8 mouse cellular contexts compared by ENCODE assay signal in the genomic region with DNA sequence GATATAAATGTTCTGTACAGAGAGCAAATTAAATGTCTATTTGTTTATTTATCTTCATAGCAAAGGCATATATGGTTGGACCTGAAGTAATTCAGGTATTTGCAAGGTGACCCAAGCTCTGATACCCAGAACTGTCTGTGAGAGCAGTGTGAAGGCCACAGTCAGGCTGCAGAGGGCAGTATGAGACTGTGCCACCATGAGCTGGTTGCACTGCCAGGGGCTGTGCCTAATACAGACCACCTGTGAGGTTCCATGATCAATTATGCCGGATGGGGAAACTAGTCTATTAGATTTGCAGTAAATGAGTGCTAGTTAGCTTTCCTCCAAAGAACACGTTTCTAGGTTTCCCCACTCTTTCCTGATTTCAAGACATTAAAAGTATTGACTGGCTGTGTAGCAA.
DNase-seq lines count a peak whose midpoint lies in the region; ATAC-seq and TF ChIP-seq lines count a peak whose summit lies in the region.

No protein-coding gene starts in this region.

- peak; percentile 8 to 40 (median 28); a peak in 4 of 6 replicates for TF ChIP-seq CTCF in MEL (IDR thresholded peaks at IDR 0.05 in 2 of 3, conservative IDR thresholded peaks at IDR 0.05 in 1 of 3; ENCODE audit: control insufficient read depth in 1 of 3, insufficient read depth in 1 of 3, low read depth in 2 of 3, low read length in 3 of 3, poor library complexity in 1 of 3, severe bottlenecking in 1 of 3)
- peak; percentile 68 for TF ChIP-seq CTCF in lung, postnatal 0 days (IDR thresholded peaks at IDR 0.05)

- no peaks in the 10 kb centered on the region for H3K79me2 ChIP-seq in MEL (ENCODE audit: control insufficient read depth, insufficient read depth, low read length, poor library complexity)

- H3K36me3 ChIP-seq in kidney, embryonic 14.5 days (ENCODE audit: control insufficient read depth, insufficient read depth, low read length): no peaks in the 10 kb centered on the region
- no peaks in the 10 kb centered on the region for H3K36me3 ChIP-seq in MEL (ENCODE audit: control insufficient read depth in 1 of 2, insufficient read depth in 2 of 2, low read length in 2 of 2)
- no peaks in the 10 kb centered on the region for H3K36me3 ChIP-seq in embryonic facial prominence, embryonic 15.5 days
- H3K36me3 ChIP-seq in lung, postnatal 0 days (ENCODE audit: insufficient read depth, low read length): no peaks in the 10 kb centered on the region

- H3K9me3 ChIP-seq in kidney, embryonic 14.5 days (ENCODE audit: control insufficient read depth, low read length): no peaks in the 10 kb centered on the region
- no peaks in the 10 kb centered on the region for H3K9me3 ChIP-seq in MEL (replicated peaks; ENCODE audit: insufficient read depth, low read length)
- H3K9me3 ChIP-seq in embryonic facial prominence, embryonic 15.5 days (replicated peaks): no peaks in the 10 kb centered on the region
- no peaks in the 10 kb centered on the region for H3K9me3 ChIP-seq in lung, postnatal 0 days (ENCODE audit: low read length)

- TF ChIP-seq RAD21 in MEL (IDR thresholded peaks at IDR 0.05; ENCODE audit: low read depth, low read length): peak; percentile 37

- H3K27ac ChIP-seq in kidney, embryonic 14.5 days (ENCODE audit: low read depth, low read length): no peak overlapping the region
- no peak overlapping the region for H3K27ac ChIP-seq in MEL (ENCODE audit: control insufficient read depth, low read depth, low read length)
- no peak overlapping the region for H3K27ac ChIP-seq in embryonic facial prominence, embryonic 15.5 days (replicated peaks)
- H3K27ac ChIP-seq in lung, postnatal 0 days (ENCODE audit: low read length): no peak overlapping the region

- H3K4me3 ChIP-seq in kidney, embryonic 14.5 days (ENCODE audit: low read length): no peak overlapping the region
- H3K4me3 ChIP-seq in MEL (ENCODE audit: control insufficient read depth in 1 of 2, insufficient read depth in 1 of 2, low read depth in 2 of 2, low read length in 2 of 2): no peak overlapping the region
- H3K4me3 ChIP-seq in embryonic facial prominence, embryonic 15.5 days (replicated peaks): no peak overlapping the region
- H3K4me3 ChIP-seq in lung, postnatal 0 days (ENCODE audit: low read depth, low read length): no peak overlapping the region

- no peak for TF ChIP-seq EP300 in MEL (IDR thresholded peaks at IDR 0.05; ENCODE audit: low read depth in 1 of 2, low read length in 2 of 2)
- TF ChIP-seq EP300 in lung, postnatal 0 days (IDR thresholded peaks at IDR 0.05): no peak

- H3K27me3 ChIP-seq in kidney, embryonic 14.5 days (ENCODE audit: control insufficient read depth, insufficient read depth, low read length): no peaks in the 10 kb centered on the region
- no peaks in the 10 kb centered on the region for H3K27me3 ChIP-seq in MEL (ENCODE audit: control insufficient read depth in 1 of 2, insufficient read depth in 2 of 2, low read length in 2 of 2)
- H3K27me3 ChIP-seq in embryonic facial prominence, embryonic 15.5 days: no peaks in the 10 kb centered on the region
- H3K27me3 ChIP-seq in lung, postnatal 0 days (replicated peaks; ENCODE audit: insufficient read depth, low read length): no peaks in the 10 kb centered on the region

- no peak for TF ChIP-seq POLR2A in MEL (IDR thresholded peaks at IDR 0.05; ENCODE audit: control insufficient read depth in 1 of 2, insufficient read depth in 1 of 2, low read depth in 1 of 2, low read length in 2 of 2, poor library complexity in 1 of 2)

- no peak overlapping the region for H3K4me2 ChIP-seq in kidney, embryonic 14.5 days (replicated peaks; ENCODE audit: low read depth, low read length)
- no peak overlapping the region for H3K4me2 ChIP-seq in embryonic facial prominence, embryonic 15.5 days (replicated peaks)
- no peak overlapping the region for H3K4me2 ChIP-seq in lung, postnatal 0 days (replicated peaks; ENCODE audit: low read depth, low read length)

- no peaks in the 10 kb centered on the region for H3K4me1 ChIP-seq in kidney, embryonic 14.5 days (ENCODE audit: control insufficient read depth, insufficient read depth, low read length)
- H3K4me1 ChIP-seq in MEL (ENCODE audit: control insufficient read depth in 1 of 2, insufficient read depth in 2 of 2, low read length in 2 of 2): no peaks in the 10 kb centered on the region
- H3K4me1 ChIP-seq in embryonic facial prominence, embryonic 15.5 days: peaks cover 13% of the 10 kb centered on the region
- H3K4me1 ChIP-seq in lung, postnatal 0 days (ENCODE audit: insufficient read depth, low read depth, low read length): no peaks in the 10 kb centered on the region

- 37% methylated on average over 2 of the region's 2 CpGs for WGBS in kidney, embryonic 14.5 days
- 18% methylated on average over 2 of the region's 2 CpGs for WGBS in embryonic facial prominence, embryonic 15.5 days
- WGBS in lung, postnatal 0 days: 36% methylated on average over 2 of the region's 2 CpGs

- no peak overlapping the region for H3K9ac ChIP-seq in kidney, embryonic 14.5 days (ENCODE audit: low read depth, low read length)
- no peak overlapping the region for H3K9ac ChIP-seq in MEL (ENCODE audit: control insufficient read depth, low read depth, low read length, poor library complexity, severe bottlenecking)
- no peak overlapping the region for H3K9ac ChIP-seq in embryonic facial prominence, embryonic 15.5 days
- H3K9ac ChIP-seq in lung, postnatal 0 days (replicated peaks; ENCODE audit: low read depth): no peak overlapping the region

- DNase-seq in kidney, postnatal 25 days: no peak
- DNase-seq in MEL (ENCODE audit: low read depth, low spot score): no peak
- peak; percentile 19 for DNase-seq in lung, postnatal 0 days (ENCODE audit: low spot score)
- DNase-seq in spleen, postnatal 10 days (ENCODE audit: low spot score in 2 of 2): no peak
- DNase-seq in spleen, adult 12 weeks (ENCODE audit: low spot score): no peak
- DNase-seq in layer of hippocampus, adult 9-11 months: no peak

- ATAC-seq in kidney, embryonic 14.5 days (ENCODE audit: low FRiP score, low TSS enrichment): peak; percentile 81; the same call in 1 of the 2 replicates
- ATAC-seq in embryonic facial prominence, embryonic 15.5 days (ENCODE audit: insufficient number of reproducible peaks, low FRiP score, low TSS enrichment, low read depth): peak; percentile 77; the same call in 1 of the 2 replicates
- ATAC-seq in lung, postnatal 0 days: no peak

TF ChIP-seq in MEL, 35 proteins besides CTCF, POLR2A, EP300 and RAD21:
- TF ChIP-seq SMC3 (IDR thresholded peaks at IDR 0.05; ENCODE audit: low read depth, low read length) (peak; percentile 18; the same call in 1 of the 2 replicates), TAL1 (IDR thresholded peaks at IDR 0.05; ENCODE audit: low read length) (no peak)
